Mouse (Mus musculus) lung, embryonic 16.5 days (tissue): ENCODE data around the gene Zik1. TPM values are rescaled to one million over a fixed set of nuclear protein-coding genes. Genes with fewer than 3 reads are reported as not detected.
A peak's percentile ranks its signal among the peaks of the same experiment; 100 is the strongest.

Experiments used
- ATAC-seq: fragments of 200-750 bp; cut with Nextera tagmentation; 2 replicates; pipeline ENCODE4 v1.8.0; 2017; ENCODE audit warnings: low read depth, mild to moderate bottlenecking, moderate library complexity
- H3K27ac ChIP-seq: fragments of 300-500 bp; sonication (generic); 2 replicates; pipeline ENCODE4 v1.5.1; 2014; ENCODE audit warnings: mild to moderate bottlenecking, control low read depth, low read length
- H3K27me3 ChIP-seq: fragments of 300-500 bp; sonication (generic); 2 replicates; pipeline ENCODE4 v1.6.1; 2014; ENCODE audit warnings: low read depth, low read length, mixed read lengths; ENCODE audit not compliant: control insufficient read depth, insufficient read depth
- H3K36me3 ChIP-seq: fragments of 300-500 bp; sonication (generic); 2 replicates; pipeline ENCODE4 v1.6.1; 2014; ENCODE audit warnings: low read length; ENCODE audit not compliant: control insufficient read depth, insufficient read depth
- H3K4me1 ChIP-seq: fragments of 300-500 bp; sonication (generic); replicated peaks from 2 replicates; pipeline ENCODE4 v1.6.1; 2014; ENCODE audit warnings: low read length, mixed read lengths; ENCODE audit not compliant: control insufficient read depth, insufficient read depth
- H3K4me2 ChIP-seq: fragments of 300-500 bp; sonication (generic); 2 replicates; pipeline ENCODE4 v1.6.1; 2014; ENCODE audit warnings: low read depth, low read length, control low read depth
- H3K4me3 ChIP-seq: fragments of 300-500 bp; sonication (generic); 2 replicates; pipeline ENCODE4 v1.5.1; 2014; ENCODE audit warnings: mild to moderate bottlenecking, low read length, control low read depth
- H3K9ac ChIP-seq: fragments of 300-500 bp; sonication (generic); 2 replicates; pipeline ENCODE4 v1.6.1; 2014; ENCODE audit warnings: low read length, control low read depth
- H3K9me3 ChIP-seq: fragments of 300-500 bp; sonication (generic); 2 replicates; pipeline ENCODE4 v1.6.1; 2016; ENCODE audit warnings: low read length; ENCODE audit not compliant: control insufficient read depth
- WGBS: fragments of 180-500 bp; shearing (Covaris S2); extraction: QIAGEN DNeasy Blood & Tissue Kit; methylation state at CpG from one replicate; pipeline ENCODE4 v1.1.7; 2014; 5-methylcytosine and 5-hydroxymethylcytosine counted together
- polyA plus RNA-seq: library from polyadenylated mRNA; unstranded; fragments of >200 nt; fragmentation: Nextera tagmentation; extraction: Ambion mirVana; gene quantifications from 2 replicates; pipeline ENCODE4 v1.2.1, GENCODE M21; 2015

The Zik1 gene
- polyA plus RNA-seq, result 8.3 and 9.6 TPM in 2 replicates

DNA sequence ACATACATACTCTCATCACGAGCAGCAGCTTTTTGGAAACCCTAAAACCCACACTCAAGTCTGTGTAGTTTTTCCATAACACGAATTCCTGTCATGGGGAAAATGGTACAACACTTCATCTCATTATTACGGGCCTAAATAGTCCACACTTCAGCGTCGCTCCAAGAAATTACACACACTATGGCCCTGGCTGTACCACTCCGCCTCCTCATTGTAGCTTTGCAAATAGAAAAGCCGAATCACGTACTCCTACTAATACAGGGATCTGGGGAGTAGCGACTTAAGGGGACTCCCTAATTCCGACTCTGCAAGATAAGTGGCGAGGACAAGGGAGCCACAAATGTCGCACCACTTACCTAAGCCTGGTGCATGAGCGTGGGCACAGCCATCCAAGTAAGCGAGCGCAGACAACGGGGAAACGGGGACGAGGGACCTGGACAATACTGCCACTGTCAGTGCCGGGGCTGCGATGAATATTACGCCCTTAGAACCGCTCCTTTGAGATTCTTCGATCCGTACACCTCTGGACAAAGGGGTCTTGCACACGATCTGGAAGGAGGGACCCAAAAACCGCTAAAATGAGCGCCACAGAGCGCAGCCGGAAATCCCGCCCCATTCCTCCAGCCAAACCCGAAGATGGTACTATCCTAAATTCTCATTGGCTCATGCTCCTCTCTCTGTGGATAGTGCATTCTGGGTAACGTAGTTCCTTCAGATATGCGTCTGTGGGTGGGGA, at the start of gene Zik1:
Zik1 (minus strand) TSS at position 609 of the 736 bp plus-strand sequence.
- no peak within 1 kb of the TSS for H3K27ac ChIP-seq

DNA sequence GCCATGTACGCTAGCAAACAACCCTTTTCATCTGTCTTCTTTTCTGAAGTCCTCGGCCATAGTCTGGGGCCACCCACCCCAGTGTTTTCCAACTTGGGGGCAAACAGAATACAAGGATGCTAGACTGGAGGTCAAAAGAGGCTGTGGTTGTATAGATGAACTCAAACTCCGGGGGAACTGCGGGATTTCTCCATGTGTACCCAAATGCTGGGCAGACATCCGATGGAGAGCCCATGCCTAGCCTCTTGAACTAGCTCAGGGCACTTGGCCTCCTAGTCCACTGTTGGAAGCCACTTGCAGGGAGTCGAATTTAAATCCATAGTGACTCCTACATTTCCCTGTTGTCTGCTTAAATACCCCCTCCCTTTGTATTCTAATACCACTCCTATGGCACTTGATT, 384 bp upstream of the Zik1 start:
- no peak; the same call in 1 of the 2 replicates for ATAC-seq
- Histone ChIP-seq H3K4me3 (peak overlapping the region; percentile 76), H3K4me2 (peak overlapping the region; percentile 71), H3K9ac (no peak overlapping the region), H3K4me1 (peaks cover 8% of the 10 kb centered on the region), H3K9me3 (no peaks in the 10 kb centered on the region), H3K27me3 (no peaks in the 10 kb centered on the region), H3K36me3 (peaks cover 12% of the 10 kb centered on the region), H3K27ac (no peak overlapping the region)
- 29% methylated on average over 6 of the region's 6 CpGs for WGBS

More for the DNA sequence above, at the start of gene Zik1:
- H3K4me2 ChIP-seq, result peak within 1 kb of the TSS; percentile 71
- peak; percentile 99 for ATAC-seq
- peak within 1 kb of the TSS; percentile 80 for H3K9ac ChIP-seq
- peaks cover 8% of the 10 kb centered on the region for H3K4me1 ChIP-seq
- no peaks in the 10 kb centered on the region for H3K27me3 ChIP-seq
- H3K36me3 ChIP-seq, result peaks cover 17% of the 10 kb centered on the region
- peak within 1 kb of the TSS; percentile 76 for H3K4me3 ChIP-seq
- no peaks in the 10 kb centered on the region for H3K9me3 ChIP-seq
- under 1% methylated on average over 33 of the region's 33 CpGs for WGBS

GRCm38 (mm10) chr7:10480588-10481233, 14.5 kb downstream of the Zik1 start:
- H3K4me2 ChIP-seq, result no peak overlapping the region
- H3K27ac ChIP-seq, result no peak overlapping the region
- 59% methylated on average over 18 of the region's 18 CpGs for WGBS
- no peaks in the 10 kb centered on the region for H3K9me3 ChIP-seq
- H3K9ac ChIP-seq, result no peak overlapping the region
- H3K4me1 ChIP-seq, result no peaks in the 10 kb centered on the region
- H3K4me3 ChIP-seq, result no peak overlapping the region
- no peak for ATAC-seq
- H3K36me3 ChIP-seq, result no peaks in the 10 kb centered on the region
- no peaks in the 10 kb centered on the region for H3K27me3 ChIP-seq

DNA sequence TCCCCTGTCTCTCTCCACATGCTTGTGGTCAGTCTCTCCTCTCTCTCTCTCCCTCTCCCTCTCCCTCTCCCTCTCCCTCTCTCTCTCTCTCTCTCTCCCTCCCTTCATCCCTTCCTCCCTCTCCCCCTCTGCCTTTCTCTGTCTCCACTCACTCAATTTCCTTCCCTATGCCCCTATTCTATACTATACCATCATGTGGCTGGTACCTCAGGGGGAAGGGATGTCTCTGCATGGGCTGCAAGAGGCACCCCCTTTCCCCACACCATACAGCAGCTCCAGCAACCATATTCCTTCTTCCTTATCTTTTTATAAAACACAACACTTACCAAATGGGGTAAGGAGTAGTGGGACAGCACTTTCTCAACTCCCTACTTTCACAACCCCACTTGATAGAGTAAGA, 15.4 kb downstream of the Zik1 start:
- no peak for ATAC-seq
- H3K27ac ChIP-seq, result no peak overlapping the region
- no peaks in the 10 kb centered on the region for H3K9me3 ChIP-seq
- H3K4me3 ChIP-seq, result no peak overlapping the region
- no peaks in the 10 kb centered on the region for H3K27me3 ChIP-seq
- H3K4me2 ChIP-seq, result no peak overlapping the region
- no peak overlapping the region for H3K9ac ChIP-seq
- no peaks in the 10 kb centered on the region for H3K4me1 ChIP-seq
- H3K36me3 ChIP-seq, result no peaks in the 10 kb centered on the region

- Histone ChIP-seq H3K27me3 (no peaks in the 10 kb centered on the region), H3K4me2 (no peak overlapping the region), H3K4me3 (no peak overlapping the region), H3K27ac (no peak overlapping the region), H3K9ac (no peak overlapping the region), H3K9me3 (no peaks in the 10 kb centered on the region; the same call in 1 of the 2 replicates), H3K4me1 (no peaks in the 10 kb centered on the region), H3K36me3 (no peaks in the 10 kb centered on the region)
- WGBS, result 65% methylated on average over 3 of the region's 3 CpGs
- ATAC-seq, result no peak
These were observed 37.0 kb downstream of the Zik1 start for GRCm38 (mm10) chr7:10458166-10458565.

- no peak for ATAC-seq
- H3K9ac ChIP-seq, result no peak within 1 kb of the TSS
- H3K4me2 ChIP-seq, result no peak within 1 kb of the TSS
These were observed 52.2 kb downstream of the Zik1 start, which contains the start of gene Vmn1r67 for GRCm38 (mm10) chr7:10443031-10443430. Vmn1r67 (plus strand) TSS chr7:10443331.

More at GRCm38 (mm10) chr7:10443031-10443430, 52.2 kb downstream of the Zik1 start, which contains the start of gene Vmn1r67:
- H3K27me3 ChIP-seq, result no peaks in the 10 kb centered on the region
- H3K4me3 ChIP-seq, result no peak within 1 kb of the TSS
- peaks cover 3% of the 10 kb centered on the region for H3K9me3 ChIP-seq
- H3K4me1 ChIP-seq, result no peaks in the 10 kb centered on the region
- H3K36me3 ChIP-seq, result no peaks in the 10 kb centered on the region
- no peak within 1 kb of the TSS for H3K27ac ChIP-seq

Other genes with a start within 250 kb of the Zik1 start
- not detected in 2 replicates for gene Vmn1r66, start 217.4 kb downstream of the Zik1 start, polyA plus RNA-seq
- gene Vmn1r67, start 52.1 kb downstream of the Zik1 start, polyA plus RNA-seq, result not detected in 2 replicates
- not detected in 2 replicates for gene Vmn1r68, start 63.1 kb upstream of the Zik1 start, polyA plus RNA-seq
- gene Vmn1r69, start 118.3 kb upstream of the Zik1 start, polyA plus RNA-seq, result not detected in 2 replicates
- not detected in 2 replicates for gene Vmn1r70, start 136.1 kb upstream of the Zik1 start, polyA plus RNA-seq
- not detected in 2 replicates for gene Nlrp4b, start 192.4 kb upstream of the Zik1 start, polyA plus RNA-seq